Mouse (Mus musculus): ENCODE measurements at regions not wholly inside any gene's neighbourhood (a gene's known extent, or its start where the extent isn't known, plus 50 kb on each side); places are given as distances from the start of the nearest gene placed in this dataset.
"Not testable (repeated sequence)": the region's sequence is repeated elsewhere in the genome, so short reads cannot be mapped to it uniquely, and the experiment has no call there.

DNA sequence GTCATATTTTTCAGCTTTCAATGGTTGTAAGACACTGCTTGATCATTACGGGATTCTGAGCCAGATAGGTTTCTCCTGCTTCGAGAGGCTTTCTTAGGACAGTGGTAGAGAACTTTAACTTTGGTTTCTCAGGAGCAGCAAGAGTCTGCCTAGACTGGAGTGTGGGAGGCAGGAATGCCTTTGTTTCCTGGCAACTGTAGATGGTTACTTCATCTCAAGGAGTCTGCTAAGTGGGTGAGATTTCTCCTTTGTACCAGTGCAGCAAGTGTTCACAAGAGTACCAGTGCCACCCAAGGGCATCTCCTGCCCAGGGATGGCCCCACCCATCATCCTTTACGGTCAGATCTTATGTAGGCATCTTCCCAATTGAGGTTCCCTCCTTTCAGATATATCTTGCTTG lies 173.0 kb upstream of the Gm10131 start:
- H3K27me3 ChIP-seq (replicated peaks), result no peaks in the 10 kb centered on the region
- H3K36me3 ChIP-seq, result no peaks in the 10 kb centered on the region
- no peak overlapping the region for H3K4me3 ChIP-seq (replicated peaks)
- no peaks in the 10 kb centered on the region for H3K4me1 ChIP-seq
- no peak overlapping the region for H3K27ac ChIP-seq
- no peaks in the 10 kb centered on the region for H3K9me3 ChIP-seq
- no peak for ATAC-seq (ENCODE audit: insufficient read depth, low FRiP score, low read depth)
- WGBS, result 87% methylated on average over 3 of the region's 3 CpGs
- H3K9ac ChIP-seq, result no peak overlapping the region
- H3K4me2 ChIP-seq, result no peak overlapping the region

GRCm38 (mm10) chr8:34280433-34280832 lies 168.9 kb upstream of the Gm10131 start:
- WGBS, result no CpG with 5 or more reads among the region's 11 CpGs
- H3K4me3 ChIP-seq (replicated peaks), result no peak overlapping the region

GRCm38 (mm10) chr8:34275977-34276660 lies 164.6 kb upstream of the Gm10131 start:
- no peak for ATAC-seq (ENCODE audit: insufficient read depth, low FRiP score, low read depth)
- H3K27me3 ChIP-seq (replicated peaks), result no peaks in the 10 kb centered on the region
- H3K9ac ChIP-seq, result no peak overlapping the region
- no peak overlapping the region for H3K4me3 ChIP-seq (replicated peaks)
- no peaks in the 10 kb centered on the region for H3K4me1 ChIP-seq
- no peaks in the 10 kb centered on the region for H3K36me3 ChIP-seq
- H3K9me3 ChIP-seq, result no peaks in the 10 kb centered on the region
- H3K4me2 ChIP-seq, result no peak overlapping the region
- H3K27ac ChIP-seq, result no peak overlapping the region
- WGBS, result 72% methylated on average over 7 of the region's 7 CpGs

More at GRCm38 (mm10) chr8:34280433-34280832, 168.9 kb upstream of the Gm10131 start:
- H3K4me2 ChIP-seq, result no peak overlapping the region
- no peaks in the 10 kb centered on the region for H3K9me3 ChIP-seq
- no peak overlapping the region for H3K9ac ChIP-seq
- no peaks in the 10 kb centered on the region for H3K36me3 ChIP-seq
- no peak overlapping the region for H3K27ac ChIP-seq
- ATAC-seq (ENCODE audit: insufficient read depth, low FRiP score, low read depth), result no peak
- no peaks in the 10 kb centered on the region for H3K4me1 ChIP-seq
- no peaks in the 10 kb centered on the region for H3K27me3 ChIP-seq (replicated peaks)

GRCm38 (mm10) chr8:34274796-34275195 lies 163.3 kb upstream of the Gm10131 start:
- 92% methylated on average over 2 of the region's 2 CpGs for WGBS
- not testable (repeated sequence) for H3K27ac ChIP-seq; H3K4me1 ChIP-seq; H3K4me2 ChIP-seq; H3K9me3 ChIP-seq; H3K4me3 ChIP-seq (replicated peaks); H3K27me3 ChIP-seq (replicated peaks); H3K36me3 ChIP-seq; H3K9ac ChIP-seq; ATAC-seq (ENCODE audit: insufficient read depth, low FRiP score, low read depth)

DNA sequence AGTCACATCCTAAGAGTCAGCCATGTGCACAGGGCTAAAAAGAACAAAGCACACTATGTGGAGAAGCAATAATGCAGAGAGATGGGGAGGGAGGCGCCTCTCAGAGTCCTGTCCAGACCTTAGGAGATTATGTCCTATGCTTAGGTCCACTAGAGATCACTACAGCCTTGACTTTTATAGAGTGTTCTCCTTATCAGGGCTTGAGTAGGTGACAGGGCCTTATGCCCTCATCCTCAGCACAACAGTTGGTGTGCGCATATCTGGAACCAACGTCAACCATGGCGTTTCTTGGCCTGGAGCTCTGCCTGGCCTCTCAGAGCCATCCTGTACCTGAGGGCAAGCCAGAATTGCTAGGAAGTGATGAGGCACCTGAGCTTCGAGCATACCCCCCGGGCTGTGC lies 162.6 kb upstream of the Gm10131 start:
- Histone ChIP-seq H3K4me1 (no peaks in the 10 kb centered on the region), H3K4me2 (no peak overlapping the region), H3K36me3 (no peaks in the 10 kb centered on the region), H3K27me3 (replicated peaks) (no peaks in the 10 kb centered on the region), H3K9ac (no peak overlapping the region), H3K4me3 (replicated peaks) (no peak overlapping the region), H3K9me3 (no peaks in the 10 kb centered on the region), H3K27ac (no peak overlapping the region)
- 93% methylated on average over 6 of the region's 6 CpGs for WGBS
- ATAC-seq (ENCODE audit: insufficient read depth, low FRiP score, low read depth), result no peak

DNA sequence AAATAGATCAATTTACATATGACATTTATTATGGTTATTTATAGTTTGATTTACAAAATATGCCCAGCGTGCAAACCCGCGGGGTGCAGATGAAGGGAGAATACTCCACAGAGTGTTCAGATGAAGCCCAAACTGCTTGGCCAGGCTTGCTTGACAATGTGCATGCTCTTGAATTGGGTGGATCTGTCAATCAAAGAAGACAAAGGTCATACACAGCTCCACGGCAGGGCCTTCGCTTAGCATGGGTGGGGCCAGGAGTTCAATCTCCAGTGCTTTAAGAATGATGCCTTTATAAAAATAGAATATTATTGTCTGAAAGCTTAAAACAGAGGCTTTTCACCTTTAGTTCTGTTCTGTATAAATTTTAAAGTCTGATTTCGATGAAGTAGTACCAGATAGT lies 158.3 kb upstream of the Gm10131 start:
- H3K9ac ChIP-seq, result no peak overlapping the region
- no peaks in the 10 kb centered on the region for H3K4me1 ChIP-seq
- H3K9me3 ChIP-seq, result no peaks in the 10 kb centered on the region
- 78% methylated on average over 6 of the region's 6 CpGs for WGBS
- no peaks in the 10 kb centered on the region for H3K36me3 ChIP-seq
- H3K4me3 ChIP-seq (replicated peaks), result no peak overlapping the region
- no peak overlapping the region for H3K27ac ChIP-seq
- ATAC-seq (ENCODE audit: insufficient read depth, low FRiP score, low read depth), result no peak
- no peak overlapping the region for H3K4me2 ChIP-seq
- H3K27me3 ChIP-seq (replicated peaks), result no peaks in the 10 kb centered on the region

GRCm38 (mm10) chr8:34268806-34269520 lies 157.4 kb upstream of the Gm10131 start:
- H3K9me3 ChIP-seq, result no peaks in the 10 kb centered on the region
- H3K4me2 ChIP-seq, result no peak overlapping the region
- H3K9ac ChIP-seq, result no peak overlapping the region
- no peak overlapping the region for H3K27ac ChIP-seq
- ATAC-seq (ENCODE audit: insufficient read depth, low FRiP score, low read depth), result no peak
- H3K27me3 ChIP-seq (replicated peaks), result no peaks in the 10 kb centered on the region
- WGBS, result 86% methylated on average over 18 of the region's 18 CpGs
- no peak overlapping the region for H3K4me3 ChIP-seq (replicated peaks)
- no peaks in the 10 kb centered on the region for H3K4me1 ChIP-seq
- H3K36me3 ChIP-seq, result no peaks in the 10 kb centered on the region

GRCm38 (mm10) chr8:34254978-34255377 lies 143.4 kb upstream of the Gm10131 start:
- no peak overlapping the region for H3K27ac ChIP-seq
- WGBS, result 73% methylated on average over 2 of the region's 2 CpGs
- H3K9ac ChIP-seq, result no peak overlapping the region
- no peaks in the 10 kb centered on the region for H3K4me1 ChIP-seq
- H3K4me3 ChIP-seq (replicated peaks), result no peak overlapping the region
- H3K4me2 ChIP-seq, result no peak overlapping the region
- no peaks in the 10 kb centered on the region for H3K9me3 ChIP-seq
- no peak for ATAC-seq (ENCODE audit: insufficient read depth, low FRiP score, low read depth)
- no peaks in the 10 kb centered on the region for H3K27me3 ChIP-seq (replicated peaks)
- H3K36me3 ChIP-seq, result no peaks in the 10 kb centered on the region

- no peak for ATAC-seq (ENCODE audit: insufficient read depth, low FRiP score, low read depth)
- H3K4me1 ChIP-seq, result no peaks in the 10 kb centered on the region
- H3K9me3 ChIP-seq, result no peaks in the 10 kb centered on the region
- no peaks in the 10 kb centered on the region for H3K27me3 ChIP-seq (replicated peaks)
- 92% methylated on average over 7 of the region's 7 CpGs for WGBS
- no peaks in the 10 kb centered on the region for H3K36me3 ChIP-seq
- no peak overlapping the region for H3K27ac ChIP-seq
- no peak overlapping the region for H3K9ac ChIP-seq
- no peak overlapping the region for H3K4me3 ChIP-seq (replicated peaks)
- no peak overlapping the region for H3K4me2 ChIP-seq
Measured at GRCm38 (mm10) chr8:34251934-34252333, 140.4 kb upstream of the Gm10131 start.

- no peak for ATAC-seq (ENCODE audit: insufficient read depth, low FRiP score, low read depth)
Measured at GRCm38 (mm10) chr8:34239346-34239900, 127.9 kb upstream of the Gm10131 start.

GRCm38 (mm10) chr8:34233705-34234104 lies 122.2 kb upstream of the Gm10131 start:
- 63% methylated on average over 4 of the region's 4 CpGs for WGBS
- no peak for ATAC-seq (ENCODE audit: insufficient read depth, low FRiP score, low read depth)
- H3K36me3 ChIP-seq, result no peaks in the 10 kb centered on the region

More at GRCm38 (mm10) chr8:34239346-34239900, 127.9 kb upstream of the Gm10131 start:
- Histone ChIP-seq H3K9me3 (no peaks in the 10 kb centered on the region), H3K9ac (no peak overlapping the region), H3K27ac (no peak overlapping the region), H3K4me1 (no peaks in the 10 kb centered on the region), H3K36me3 (no peaks in the 10 kb centered on the region), H3K4me3 (replicated peaks) (no peak overlapping the region), H3K27me3 (replicated peaks) (no peaks in the 10 kb centered on the region), H3K4me2 (no peak overlapping the region)
- 87% methylated on average over 6 of the region's 6 CpGs for WGBS

DNA sequence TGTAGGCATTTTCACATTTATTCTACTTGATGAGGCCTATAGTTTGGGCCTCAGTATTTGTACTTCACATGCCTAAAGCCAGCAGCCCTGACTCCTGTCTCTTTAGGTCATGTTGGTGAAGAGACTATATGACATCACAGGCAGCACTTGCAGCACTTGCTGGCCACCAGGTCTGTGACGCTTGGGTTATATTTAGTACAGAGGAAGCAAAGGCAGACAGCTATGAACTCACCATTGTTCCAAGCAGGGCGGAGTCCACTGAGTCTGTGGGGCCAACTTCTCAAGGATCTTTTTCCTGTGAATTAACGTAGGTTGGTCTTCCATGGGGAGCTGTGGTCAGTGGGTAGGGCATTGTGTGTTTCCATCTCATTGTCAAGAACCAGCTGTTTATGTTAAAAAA lies 117.9 kb upstream of the Gm10131 start:
- WGBS, result 70% methylated on average over 3 of the region's 3 CpGs
- peak; percentile 43; the same call in 1 of the 2 replicates for ATAC-seq (ENCODE audit: insufficient read depth, low FRiP score, low read depth)

More at GRCm38 (mm10) chr8:34233705-34234104, 122.2 kb upstream of the Gm10131 start:
- H3K4me2 ChIP-seq, result no peak overlapping the region
- H3K9me3 ChIP-seq, result no peaks in the 10 kb centered on the region
- H3K27ac ChIP-seq, result no peak overlapping the region
- H3K9ac ChIP-seq, result no peak overlapping the region
- H3K4me1 ChIP-seq, result no peaks in the 10 kb centered on the region
- no peak overlapping the region for H3K4me3 ChIP-seq (replicated peaks)
- no peaks in the 10 kb centered on the region for H3K27me3 ChIP-seq (replicated peaks)

More for the DNA sequence above, 117.9 kb upstream of the Gm10131 start:
- H3K4me2 ChIP-seq, result no peak overlapping the region
- no peaks in the 10 kb centered on the region for H3K9me3 ChIP-seq
- H3K27ac ChIP-seq, result no peak overlapping the region
- H3K9ac ChIP-seq, result no peak overlapping the region
- H3K4me1 ChIP-seq, result no peaks in the 10 kb centered on the region
- H3K36me3 ChIP-seq, result no peaks in the 10 kb centered on the region
- no peaks in the 10 kb centered on the region for H3K27me3 ChIP-seq (replicated peaks)
- no peak overlapping the region for H3K4me3 ChIP-seq (replicated peaks)

All from stomach, embryonic 15.5 days (tissue).